Mouse (Mus musculus) myocyte (in vitro differentiated cells): ENCODE data around the gene Rrm2.

Experiments used
- E2F4 ChIP-seq: IDR thresholded peaks from one replicate; pipeline ENCODE4 v1.6.1; 2011; ENCODE audit warnings: mild to moderate bottlenecking, control low read depth, moderate library complexity; ENCODE audit not compliant: insufficient read depth
- MYOD1 ChIP-seq, 3 experiments: IDR thresholded peaks; one replicate each; pipeline ENCODE4 v1.6.1; 2011; ENCODE audit warnings: control low read depth in 2 of 3, low read depth in 2 of 3, mild to moderate bottlenecking in 2 of 3, moderate library complexity in 1 of 3; ENCODE audit not compliant: insufficient read length in 2 of 3, control insufficient read depth in 1 of 3
- MYOG ChIP-seq, 3 experiments: IDR thresholded peaks; one replicate each; pipeline ENCODE4 v1.6.1; 2011; ENCODE audit warnings: control low read depth in 2 of 3, low read depth in 2 of 3, mild to moderate bottlenecking in 2 of 3; ENCODE audit not compliant: insufficient read length in 2 of 3, control insufficient read depth in 1 of 3, insufficient read depth in 1 of 3
- POLR2A ChIP-seq: IDR thresholded peaks from one replicate; pipeline ENCODE4 v1.6.1; 2011; ENCODE audit warnings: low read depth, mild to moderate bottlenecking, control low read depth, moderate library complexity; ENCODE audit not compliant: insufficient read length
- USF1 ChIP-seq: IDR thresholded peaks from one replicate; pipeline ENCODE4 v1.6.1; 2011; ENCODE audit warnings: low read depth, mild to moderate bottlenecking, control low read depth, moderate library complexity

GRCm38 (mm10) chr12:24714579-24715255, 6.7 kb downstream of the Rrm2 start:
- no peak for TF ChIP-seq MYOD1 (IDR thresholded peaks at IDR 0.05; ENCODE audit: control insufficient read depth in 1 of 3, insufficient read length in 2 of 3, low read depth in 2 of 3)
- no peak for TF ChIP-seq USF1
- no peak for TF ChIP-seq POLR2A
- TF ChIP-seq E2F4: no peak
- TF ChIP-seq MYOG (IDR thresholded peaks at IDR 0.05; ENCODE audit: control insufficient read depth in 1 of 3, insufficient read depth in 1 of 3, insufficient read length in 2 of 3, low read depth in 2 of 3): no peak
